Mouse (Mus musculus): ENCODE measurements around the gene Oasl1.
A peak's percentile ranks its signal among the peaks of the same experiment; 100 is the strongest.
"Not testable (repeated sequence)": the region's sequence is repeated elsewhere in the genome, so short reads cannot be mapped to it uniquely, and the experiment has no call there.

The Oasl1 gene

GRCm38 (mm10) chr5:114922998-114923473 is at the start of gene Oasl1:
Gene Oasl1 (plus strand): TSS chr5:114923240.
- peak; percentile 36 for DNase-seq (ENCODE audit: low read depth, low spot score)

- no peak for DNase-seq (ENCODE audit: low read depth, low spot score)
Measured at GRCm38 (mm10) chr5:114875858-114876257, 47.2 kb upstream of the Oasl1 start.

- DNase-seq (ENCODE audit: low read depth, low spot score), result no peak
Measured at GRCm38 (mm10) chr5:114876331-114876730, 46.7 kb upstream of the Oasl1 start.

- DNase-seq (ENCODE audit: low read depth, low spot score), result no peak
Measured at GRCm38 (mm10) chr5:114877487-114877886, 45.6 kb upstream of the Oasl1 start.

- DNase-seq (ENCODE audit: low read depth, low spot score), result no peak
Measured at GRCm38 (mm10) chr5:114879399-114879798, 43.6 kb upstream of the Oasl1 start.

GRCm38 (mm10) chr5:114882319-114882718 is 40.7 kb upstream of the Oasl1 start:
- DNase-seq (ENCODE audit: low read depth, low spot score), result not testable (repeated sequence)

GRCm38 (mm10) chr5:114883022-114883421 is 40.0 kb upstream of the Oasl1 start:
- DNase-seq (ENCODE audit: low read depth, low spot score), result no peak

- DNase-seq (ENCODE audit: low read depth, low spot score), result no peak
Measured at GRCm38 (mm10) chr5:114886801-114887200, 36.2 kb upstream of the Oasl1 start.

- no peak for DNase-seq (ENCODE audit: low read depth, low spot score)
Measured at GRCm38 (mm10) chr5:114888995-114889394, 34.0 kb upstream of the Oasl1 start.

GRCm38 (mm10) chr5:114895542-114895941 is 27.5 kb upstream of the Oasl1 start:
- no peak for DNase-seq (ENCODE audit: low read depth, low spot score)

GRCm38 (mm10) chr5:114896688-114897373 is 26.2 kb upstream of the Oasl1 start, which contains the start of gene Oasl2:
Gene Oasl2 (plus strand): TSS chr5:114896936.
- no peak for DNase-seq (ENCODE audit: low read depth, low spot score)

- no peak for DNase-seq (ENCODE audit: low read depth, low spot score)
Measured at GRCm38 (mm10) chr5:114897374-114897793, 25.7 kb upstream of the Oasl1 start.

- DNase-seq (ENCODE audit: low read depth, low spot score), result no peak
Measured at GRCm38 (mm10) chr5:114898857-114899256, 24.2 kb upstream of the Oasl1 start.

GRCm38 (mm10) chr5:114902413-114902812 is 20.6 kb upstream of the Oasl1 start:
- DNase-seq (ENCODE audit: low read depth, low spot score), result peak; percentile 66

- peak; percentile 86 for DNase-seq (ENCODE audit: low read depth, low spot score)
Measured at GRCm38 (mm10) chr5:114908598-114909305, 14.3 kb upstream of the Oasl1 start.

- peak; percentile 34 for DNase-seq (ENCODE audit: low read depth, low spot score)
Measured at GRCm38 (mm10) chr5:114913686-114914085, 9.4 kb upstream of the Oasl1 start.

- no peak for DNase-seq (ENCODE audit: low read depth, low spot score)
Measured at GRCm38 (mm10) chr5:114914855-114915254, 8.2 kb upstream of the Oasl1 start.

- no peak for DNase-seq (ENCODE audit: low read depth, low spot score)
Measured at GRCm38 (mm10) chr5:114915854-114916253, 7.2 kb upstream of the Oasl1 start.

GRCm38 (mm10) chr5:114916777-114917176 is 6.3 kb upstream of the Oasl1 start:
- no peak for DNase-seq (ENCODE audit: low read depth, low spot score)

- not testable (repeated sequence) for DNase-seq (ENCODE audit: low read depth, low spot score)
Measured at GRCm38 (mm10) chr5:114917357-114917756, 5.7 kb upstream of the Oasl1 start.

GRCm38 (mm10) chr5:114921551-114922365 is 1.3 kb upstream of the Oasl1 start:
- no peak for DNase-seq (ENCODE audit: low read depth, low spot score)

GRCm38 (mm10) chr5:114922366-114922731 is 691 bp upstream of the Oasl1 start:
- no peak for DNase-seq (ENCODE audit: low read depth, low spot score)

Measured in R1 (cell line).